Mouse (Mus musculus) liver, postnatal 0 days (tissue): Measurements from ENCODE around the gene Specc1l.

Experiments
- CTCF ChIP-seq: sonication (generic); IDR thresholded peaks from 2 replicates; pipeline ENCODE4 v1.5.1; 2016; ENCODE audit warnings: antibody characterized with exemption, low read depth
- EP300 ChIP-seq: IDR thresholded peaks from 2 replicates; pipeline ENCODE4 v1.6.1; 2016; ENCODE audit warnings: antibody characterized with exemption, low read depth, mild to moderate bottlenecking

GRCm38 (mm10) chr10:75276427-75277013 is 64.6 kb downstream of the Specc1l start:
- TF ChIP-seq CTCF: no peak
- TF ChIP-seq EP300: no peak
